Mouse (Mus musculus) neural tube, embryonic 10.5 days (tissue): ENCODE measurements at regions not wholly inside any gene's neighbourhood (a gene's known extent, or its start where the extent isn't known, plus 50 kb on each side); places are given as distances from the start of the nearest gene placed in this dataset.

Experiments used
- DNase-seq: peaks from one replicate; pipeline ENCODE4 v3.0.0-alpha.2; 2017; ENCODE audit warnings: low spot score; ENCODE audit errors: extremely low spot score

- DNase-seq, result no peak
Observed at GRCm38 (mm10) chr10:17352202-17352994, 370.6 kb upstream of the Cited2 start.

DNA sequence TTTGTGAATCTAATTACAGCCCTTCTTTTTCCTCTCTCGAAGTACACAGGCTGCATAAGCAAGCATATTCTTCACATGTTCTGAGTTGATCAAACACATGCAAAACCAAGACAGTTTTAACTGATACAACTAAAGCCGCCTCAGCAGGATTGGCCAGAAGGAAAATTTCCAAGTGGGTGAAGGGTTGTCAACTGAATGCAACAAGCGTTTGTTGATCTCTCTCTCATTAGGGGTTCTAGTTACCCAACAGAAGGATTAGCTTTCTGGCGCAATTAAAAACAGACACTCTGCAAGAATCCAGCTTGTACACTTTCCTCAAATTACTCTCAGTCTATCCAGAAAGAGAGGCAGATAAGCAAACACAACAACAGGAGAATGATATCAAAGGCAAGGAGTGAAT is 367.5 kb upstream of the Cited2 start:
- DNase-seq, result no peak

DNA sequence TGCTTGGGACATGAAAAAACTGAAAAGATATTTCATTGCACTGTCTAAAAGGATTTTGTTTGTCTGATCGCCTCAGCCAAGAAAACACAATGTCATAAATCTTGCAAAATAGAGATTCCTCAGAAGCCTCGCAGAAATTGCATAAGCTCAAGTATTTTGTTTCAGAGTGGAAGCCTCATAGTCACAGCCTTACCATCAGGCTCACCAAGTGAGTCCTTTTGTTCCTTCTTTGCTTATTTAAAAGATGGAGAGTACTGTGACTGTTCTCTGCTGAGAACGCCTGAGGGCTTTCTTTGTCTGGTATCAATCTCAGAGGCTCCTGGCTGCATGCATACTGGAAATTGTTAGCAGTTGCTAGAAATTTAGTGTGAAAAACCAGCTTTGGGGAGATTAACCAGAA is 367.0 kb upstream of the Cited2 start:
- DNase-seq, result no peak

GRCm38 (mm10) chr10:17362643-17363042 is 360.4 kb upstream of the Cited2 start:
- DNase-seq, result no peak

DNA sequence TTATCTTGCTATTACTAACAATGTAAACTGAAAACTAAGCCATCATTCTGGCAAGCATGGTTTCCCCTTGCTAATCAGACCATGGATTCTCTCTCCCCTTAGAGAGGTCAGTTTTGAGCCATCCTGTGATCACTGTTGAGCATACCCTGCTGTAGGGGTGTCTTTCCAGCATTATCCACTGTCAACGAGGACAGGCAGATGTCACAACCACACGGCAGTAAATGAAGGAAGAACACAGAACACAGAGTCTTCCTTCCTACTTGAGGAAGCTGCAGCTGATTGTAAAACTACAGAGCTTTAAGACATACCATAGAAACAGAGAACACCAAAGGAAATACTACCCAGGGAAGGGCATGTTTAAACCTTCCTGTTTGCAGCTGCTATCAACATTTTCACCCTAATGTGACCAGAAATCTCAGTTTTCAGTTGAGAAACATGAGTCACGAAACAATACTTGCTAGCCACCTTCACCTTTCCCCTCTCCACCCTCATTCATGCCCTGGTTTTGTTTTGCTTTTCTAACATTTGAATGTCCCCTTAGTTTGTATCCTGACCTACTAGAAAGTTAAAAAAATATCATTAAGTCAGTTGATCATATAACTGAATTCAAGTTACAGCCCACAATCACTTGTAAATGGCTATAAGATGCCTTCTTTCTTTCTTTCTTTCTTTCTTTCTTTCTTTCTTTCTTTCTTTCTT is 356.8 kb upstream of the Cited2 start:
- no peak for DNase-seq

GRCm38 (mm10) chr10:17367026-17367425 is 356.0 kb upstream of the Cited2 start:
- DNase-seq, result no peak

DNA sequence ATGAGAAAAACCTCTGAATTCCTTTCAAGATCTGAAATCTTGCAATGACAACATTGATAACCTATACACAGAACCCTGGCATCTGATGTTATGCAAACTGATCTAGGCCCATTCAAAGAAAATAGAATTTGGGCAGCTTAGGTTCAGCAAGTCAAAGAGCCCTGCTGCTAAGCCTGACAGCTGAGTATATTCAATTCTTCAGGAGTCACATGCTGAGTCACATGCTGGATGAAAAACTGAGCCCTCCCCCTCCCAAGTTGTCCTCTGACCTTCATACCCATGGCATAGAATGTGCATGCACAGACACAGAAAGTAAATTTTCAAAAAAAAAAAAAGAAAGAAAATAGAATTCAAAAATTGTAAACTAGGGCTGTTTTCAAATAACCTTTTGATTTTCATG is 355.6 kb upstream of the Cited2 start:
- no peak for DNase-seq

- no peak for DNase-seq
Observed at GRCm38 (mm10) chr10:17368636-17369035, 354.4 kb upstream of the Cited2 start.

DNA sequence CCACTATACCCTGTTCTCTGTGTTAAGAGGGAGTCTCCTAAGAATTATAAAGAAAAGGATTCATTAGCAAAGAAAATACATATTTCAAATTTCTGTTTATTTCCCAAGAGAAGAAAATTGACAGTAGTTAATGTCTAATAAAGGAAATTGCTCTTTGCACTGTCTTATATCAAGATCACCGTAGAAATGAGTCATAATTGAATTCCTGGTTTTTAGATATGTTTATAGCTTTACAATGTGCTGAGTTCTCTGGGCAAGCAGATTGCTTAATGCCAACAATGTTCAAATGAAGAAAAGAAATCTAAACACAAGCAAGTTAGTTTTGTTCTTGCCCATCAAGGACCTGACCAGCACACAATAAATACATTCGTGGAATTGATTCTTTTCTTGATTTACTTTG is 350.1 kb upstream of the Cited2 start:
- DNase-seq, result no peak

- DNase-seq, result no peak
Observed at GRCm38 (mm10) chr10:17374047-17374446, 349.0 kb upstream of the Cited2 start.

- no peak for DNase-seq
Observed at GRCm38 (mm10) chr10:17382990-17383389, 340.0 kb upstream of the Cited2 start.

GRCm38 (mm10) chr10:17385181-17385580 is 337.8 kb upstream of the Cited2 start:
- DNase-seq, result no peak

GRCm38 (mm10) chr10:17387296-17387695 is 335.7 kb upstream of the Cited2 start:
- DNase-seq, result no peak

- DNase-seq, result no peak
Observed at GRCm38 (mm10) chr10:17395495-17396224, 327.4 kb upstream of the Cited2 start.

DNA sequence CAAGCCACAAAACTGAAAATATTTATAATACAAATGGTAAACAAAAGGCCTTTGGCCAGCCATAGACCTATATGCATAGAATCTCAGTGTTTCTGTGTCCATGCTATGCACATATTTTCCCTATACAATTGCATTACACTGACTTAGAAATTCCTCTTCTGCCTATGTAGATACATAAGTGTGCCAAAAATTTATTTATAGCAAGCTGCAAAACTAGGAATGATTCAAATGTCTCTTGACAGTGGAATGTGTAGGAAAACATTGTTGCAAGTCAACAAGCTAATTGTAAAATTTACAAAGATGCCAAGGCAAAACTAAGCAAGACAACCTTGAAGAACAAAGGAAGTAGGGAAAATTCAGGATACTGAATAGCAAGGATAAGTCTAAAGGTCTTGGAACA is 319.1 kb upstream of the Cited2 start:
- no peak for DNase-seq

DNA sequence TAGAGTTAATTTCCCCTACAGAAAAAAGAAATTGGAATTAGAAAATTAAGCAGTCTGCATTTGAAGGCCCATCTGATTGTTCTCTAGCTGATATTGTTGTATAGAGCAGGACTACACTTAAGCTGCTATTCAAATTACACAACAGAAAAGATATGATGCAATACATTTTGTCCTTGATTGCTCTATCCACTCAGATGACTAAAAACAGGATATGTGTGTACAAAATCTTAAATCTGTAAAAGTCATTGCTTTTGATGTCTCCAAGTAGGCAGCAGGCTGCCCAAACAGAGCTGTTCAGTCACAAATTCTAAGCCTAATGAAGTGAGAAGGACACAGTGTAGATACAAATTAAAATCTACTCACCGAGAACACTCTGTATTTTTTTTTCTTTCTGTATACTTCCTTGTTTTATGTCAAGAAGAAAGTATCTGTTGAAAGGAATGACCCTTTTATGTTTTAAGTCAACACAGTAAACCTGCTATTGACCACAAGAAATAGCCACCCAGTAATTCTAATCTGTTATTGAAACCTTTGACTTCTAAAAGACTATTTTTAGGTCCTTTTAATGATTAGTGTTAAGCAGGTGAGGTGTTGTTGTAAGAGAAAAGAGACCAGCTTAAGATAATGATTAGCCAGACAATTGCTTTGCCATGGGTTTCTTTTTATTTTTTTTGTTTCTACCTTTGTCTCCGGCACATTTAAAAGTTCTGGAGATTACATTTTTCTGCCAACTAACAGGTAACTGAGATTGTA is 315.0 kb upstream of the Cited2 start:
- no peak for DNase-seq

DNA sequence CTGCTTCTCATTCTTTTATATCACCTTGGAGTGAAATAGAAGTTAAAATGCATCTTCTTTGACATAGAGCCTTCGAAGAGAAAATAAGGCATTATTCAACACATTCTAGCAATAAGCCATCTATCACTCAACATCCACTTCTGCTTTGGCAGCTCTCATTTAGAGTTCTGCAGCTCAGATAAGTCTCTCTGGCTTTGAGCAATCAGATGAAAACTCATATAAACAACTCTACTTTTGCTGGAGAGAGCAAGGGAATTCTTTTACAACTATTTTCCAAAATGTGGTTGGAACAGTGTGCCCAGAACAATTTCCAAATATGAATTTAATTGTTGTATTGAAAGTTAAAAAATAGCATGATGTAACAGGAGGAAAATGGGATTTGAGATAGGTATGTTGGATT is 314.2 kb upstream of the Cited2 start:
- no peak for DNase-seq

- DNase-seq, result no peak
Observed at GRCm38 (mm10) chr10:17411300-17411987, 311.6 kb upstream of the Cited2 start.

GRCm38 (mm10) chr10:17415112-17415511 is 307.9 kb upstream of the Cited2 start:
- no peak for DNase-seq

GRCm38 (mm10) chr10:17416121-17416520 is 306.9 kb upstream of the Cited2 start:
- no peak for DNase-seq

DNA sequence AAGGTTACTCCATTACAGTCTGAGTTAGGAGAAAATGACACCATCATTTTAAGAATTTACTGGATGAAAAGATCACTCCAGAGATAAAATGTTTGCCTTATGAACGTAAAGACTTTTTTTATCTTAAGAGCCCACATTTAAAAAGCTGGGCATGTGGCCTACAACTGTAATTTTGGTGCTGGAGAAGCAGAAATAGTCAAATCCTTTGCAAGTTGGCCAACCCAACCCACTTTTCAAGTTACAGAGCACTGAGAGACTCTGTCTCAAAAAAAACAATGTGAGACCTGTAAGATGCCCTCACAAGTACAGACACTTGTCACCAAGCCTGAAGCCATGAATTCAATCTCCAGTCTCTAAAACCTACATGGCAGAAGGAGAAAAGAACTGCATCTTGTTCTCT is 305.6 kb upstream of the Cited2 start:
- no peak for DNase-seq
